Mouse (Mus musculus): ENCODE data around the gene 2700049A03Rik. TPM values are rescaled to one million over a fixed set of nuclear protein-coding genes. Genes with fewer than 3 reads are reported as not detected.

2700049A03Rik gene
- polyA plus RNA-seq, 1 experiment from 2014 or later, result 16.0 TPM

- peaks cover 32% of the 10 kb centered on the region for H3K9me3 ChIP-seq
- no peak overlapping the region for H3K4me3 ChIP-seq
- no peak for ATAC-seq (ENCODE audit: low FRiP score, low read depth)
- H3K4me1 ChIP-seq, result peaks cover 26% of the 10 kb centered on the region
- H3K9ac ChIP-seq, result no peak overlapping the region
- H3K36me3 ChIP-seq, result peaks cover 45% of the 10 kb centered on the region
- 96% methylated on average over 9 of the region's 9 CpGs for WGBS
- no peak overlapping the region for H3K27ac ChIP-seq
- 0 out of 2 replicates have a peak, but pooled peaks cover 4% of the 10 kb centered on the region for H3K27me3 ChIP-seq
- H3K4me2 ChIP-seq (replicated peaks), result no peak overlapping the region
Observed at GRCm38 (mm10) chr12:71242791-71243190, 106.1 kb downstream of the 2700049A03Rik start.

DNA sequence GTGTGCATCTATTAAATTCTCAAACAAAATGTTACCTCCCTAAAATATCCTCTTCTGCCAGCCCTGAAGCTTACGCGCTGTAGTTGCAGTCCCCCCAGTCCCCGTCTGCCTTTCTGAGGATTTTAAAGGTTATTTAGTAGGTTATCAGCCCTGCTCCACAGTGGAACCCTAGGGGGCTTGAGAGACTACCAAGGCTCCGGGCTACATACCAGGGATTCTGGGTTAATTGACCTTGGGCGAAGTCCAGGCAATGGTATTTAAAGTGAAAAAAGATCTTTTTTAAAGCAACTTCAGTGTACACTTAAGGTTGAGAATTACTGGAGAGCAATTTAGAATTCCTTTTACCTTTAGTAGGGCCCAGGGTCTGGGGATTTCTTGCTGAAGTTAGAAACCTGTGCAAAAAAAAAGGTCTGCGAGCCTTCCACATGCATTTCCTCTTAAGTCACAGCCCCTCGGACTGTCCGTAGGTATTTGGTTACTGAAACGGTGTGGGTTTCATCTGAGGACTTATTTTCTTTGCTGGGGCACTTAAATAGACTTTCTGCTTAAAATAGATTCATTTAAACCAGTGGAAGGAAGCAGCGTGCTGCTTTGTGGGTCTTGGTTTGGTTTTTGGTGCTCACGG is 108.2 kb downstream of the 2700049A03Rik start:
- peaks cover 43% of the 10 kb centered on the region for H3K36me3 ChIP-seq
- H3K9ac ChIP-seq, result no peak overlapping the region
- peaks cover 32% of the 10 kb centered on the region for H3K9me3 ChIP-seq
- peaks cover 35% of the 10 kb centered on the region for H3K4me1 ChIP-seq
- peak overlapping the region; percentile 79 for H3K27ac ChIP-seq
- 32% methylated on average over 11 of the region's 11 CpGs for WGBS
- peak; percentile 74 for ATAC-seq (ENCODE audit: low FRiP score, low read depth)
- H3K27me3 ChIP-seq, result 0 out of 2 replicates have a peak, but pooled peaks cover 4% of the 10 kb centered on the region
- H3K4me3 ChIP-seq, result no peak overlapping the region
- H3K4me2 ChIP-seq (replicated peaks), result 0 out of 2 replicates have a peak overlapping the region, but pooled peaks have one; percentile 19

- ATAC-seq (ENCODE audit: low FRiP score, low read depth), result no peak
- Histone ChIP-seq H3K4me3 (no peak overlapping the region), H3K27ac (no peak overlapping the region), H3K27me3 (0 out of 2 replicates have a peak, but pooled peaks cover 4% of the 10 kb centered on the region), H3K4me1 (peaks cover 40% of the 10 kb centered on the region), H3K9ac (no peak overlapping the region), H3K36me3 (peaks cover 23% of the 10 kb centered on the region), H3K9me3 (peaks cover 22% of the 10 kb centered on the region), H3K4me2 (replicated peaks) (no peak overlapping the region)
- WGBS, result 81% methylated on average over 8 of the region's 8 CpGs
Observed at GRCm38 (mm10) chr12:71247191-71247590, 110.5 kb downstream of the 2700049A03Rik start.

DNA sequence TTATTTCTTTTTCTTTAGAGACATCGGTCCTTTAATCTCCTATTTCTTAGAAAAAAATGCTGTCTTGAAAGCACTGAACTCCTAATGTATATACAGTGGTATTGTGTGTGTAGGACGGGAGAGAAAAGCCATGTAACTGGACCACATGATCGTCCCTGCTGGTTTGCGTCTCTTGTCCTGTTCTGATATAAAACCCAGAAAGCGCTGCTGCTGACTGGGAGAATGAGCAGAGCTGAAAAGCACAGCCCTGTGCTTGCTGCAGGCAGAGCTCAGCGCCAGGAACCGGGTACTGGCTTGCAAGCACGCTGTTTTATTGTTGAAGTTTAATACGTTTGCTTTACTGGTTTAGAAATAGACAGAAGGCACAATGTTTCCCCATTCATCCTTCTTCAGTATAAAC is 112.7 kb downstream of the 2700049A03Rik start:
- H3K9me3 ChIP-seq, result peaks cover 1% of the 10 kb centered on the region; the same call in 1 of the 2 replicates
- peaks cover 49% of the 10 kb centered on the region for H3K4me1 ChIP-seq
- H3K27ac ChIP-seq, result peak overlapping the region; percentile 10; the same call in 1 of the 2 replicates
- ATAC-seq (ENCODE audit: low FRiP score, low read depth), result 0 out of 2 replicates have a peak, but pooled peaks have one; percentile 29
- peak overlapping the region; percentile 39 for H3K4me2 ChIP-seq (replicated peaks)
- 25% methylated on average over 9 of the region's 9 CpGs for WGBS
- peaks cover 1% of the 10 kb centered on the region for H3K36me3 ChIP-seq
- H3K4me3 ChIP-seq, result no peak overlapping the region
- H3K9ac ChIP-seq, result 0 out of 2 replicates have a peak overlapping the region, but pooled peaks have one; percentile 25
- H3K27me3 ChIP-seq, result 0 out of 2 replicates have a peak, but pooled peaks cover 11% of the 10 kb centered on the region

DNA sequence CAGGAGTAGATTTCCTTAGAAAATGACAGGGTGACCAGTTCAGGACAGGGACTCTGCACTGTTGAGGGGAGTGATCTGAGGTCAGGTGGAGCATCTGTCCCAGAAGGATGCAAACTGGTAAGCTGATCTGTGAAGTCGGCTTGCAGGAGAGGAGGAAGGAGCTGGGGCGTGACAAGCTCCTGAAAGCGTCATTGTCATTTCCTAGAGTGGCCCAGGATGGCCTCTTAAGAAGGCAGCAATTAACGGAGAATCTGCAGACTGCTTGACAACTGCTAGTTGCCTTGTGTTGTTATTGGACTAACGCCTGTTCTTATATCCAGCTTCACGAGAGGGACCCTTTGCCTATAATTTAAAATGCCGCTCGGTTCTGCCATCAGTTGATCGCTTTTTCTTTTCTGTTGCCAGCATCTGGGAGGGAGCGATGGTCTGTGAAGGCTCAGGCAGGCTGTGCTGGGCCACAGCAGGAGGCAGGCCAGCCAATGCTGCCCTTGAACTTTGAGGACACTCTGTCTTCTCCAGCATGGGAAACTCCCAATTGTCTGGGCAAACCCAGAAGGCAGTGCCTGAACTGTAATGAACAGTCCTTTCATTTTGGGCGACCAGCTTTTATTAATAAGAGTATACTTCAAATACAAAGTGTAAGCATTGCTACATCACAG is 116.0 kb downstream of the 2700049A03Rik start:
- Histone ChIP-seq H3K27ac (no peak overlapping the region), H3K4me1 (peaks cover 36% of the 10 kb centered on the region), H3K9ac (no peak overlapping the region)

DNA sequence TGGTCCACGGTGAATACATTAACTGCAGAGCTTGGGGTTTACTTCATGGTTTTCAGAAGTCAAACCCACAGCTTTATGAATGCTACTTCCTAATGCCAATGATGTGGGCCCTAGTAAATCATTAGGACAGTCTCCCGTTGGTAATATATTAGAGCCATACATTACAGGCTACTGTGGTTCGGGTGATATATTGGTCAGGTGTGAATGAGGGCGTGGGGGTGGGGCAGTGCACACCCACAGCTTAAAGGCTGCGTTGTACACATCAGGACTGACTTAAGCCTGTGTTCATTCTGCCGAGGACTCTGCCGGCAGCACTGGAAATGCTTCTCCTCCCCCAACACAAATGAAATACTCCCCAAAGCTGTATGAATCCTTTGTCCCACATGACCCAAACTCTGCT is 118.1 kb downstream of the 2700049A03Rik start:
- no peak overlapping the region for H3K4me2 ChIP-seq (replicated peaks)
- no peak overlapping the region for H3K27ac ChIP-seq
- WGBS, result 18% methylated on average over 7 of the region's 7 CpGs
- H3K9me3 ChIP-seq, result no peaks in the 10 kb centered on the region
- no peaks in the 10 kb centered on the region for H3K36me3 ChIP-seq
- H3K4me1 ChIP-seq, result peaks cover 43% of the 10 kb centered on the region
- H3K27me3 ChIP-seq, result 0 out of 2 replicates have a peak, but pooled peaks cover 7% of the 10 kb centered on the region
- no peak overlapping the region for H3K4me3 ChIP-seq
- peak; percentile 22; the same call in 1 of the 2 replicates for ATAC-seq (ENCODE audit: low FRiP score, low read depth)
- H3K9ac ChIP-seq, result no peak overlapping the region

More for the DNA sequence above, 116.0 kb downstream of the 2700049A03Rik start:
- Histone ChIP-seq H3K4me2 (replicated peaks) (no peak overlapping the region), H3K36me3 (no peaks in the 10 kb centered on the region), H3K4me3 (no peak overlapping the region), H3K27me3 (0 out of 2 replicates have a peak, but pooled peaks cover 7% of the 10 kb centered on the region), H3K9me3 (no peaks in the 10 kb centered on the region)
- WGBS, result 42% methylated on average over 11 of the region's 11 CpGs
- no peak for ATAC-seq (ENCODE audit: low FRiP score, low read depth)

DNA sequence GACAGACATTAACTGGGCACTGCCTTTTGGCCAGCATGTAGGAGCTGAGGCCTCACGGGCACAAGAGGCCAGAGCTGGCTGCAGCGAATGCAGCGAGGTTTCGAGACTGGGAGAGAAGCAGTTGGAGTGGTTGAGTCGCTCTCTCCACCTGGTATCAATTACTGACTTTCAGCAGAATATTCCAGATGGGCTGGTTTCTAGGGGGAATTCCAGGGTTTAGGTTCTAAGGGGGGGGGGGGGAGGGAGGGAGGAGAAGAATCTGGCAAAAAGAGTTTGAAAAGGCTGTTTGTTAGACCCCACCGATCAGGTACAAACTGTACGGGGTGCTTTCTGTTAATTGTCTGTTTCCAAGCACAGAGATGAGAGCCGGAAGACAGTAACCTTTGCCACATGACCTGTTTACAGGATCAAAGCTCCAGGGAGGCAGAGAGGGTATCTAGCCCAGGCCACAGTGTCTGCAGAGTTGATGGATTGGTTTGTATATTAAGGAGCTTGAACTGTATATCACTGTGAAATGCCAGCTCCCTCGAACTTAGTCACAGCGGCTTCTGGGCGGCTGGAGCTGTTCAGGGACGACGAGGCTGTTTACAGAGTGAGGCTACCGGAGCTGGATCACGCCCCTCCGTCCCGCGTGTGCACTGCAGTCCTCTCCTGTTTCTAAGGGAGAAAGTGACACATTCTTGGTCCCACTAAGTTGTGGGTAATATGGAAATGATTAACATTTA is 121.7 kb downstream of the 2700049A03Rik start:
- Histone ChIP-seq H3K4me1 (peaks cover 27% of the 10 kb centered on the region), H3K4me2 (replicated peaks) (peak overlapping the region; percentile 52), H3K27me3 (0 out of 2 replicates have a peak, but pooled peaks cover 1% of the 10 kb centered on the region), H3K36me3 (no peaks in the 10 kb centered on the region), H3K9ac (no peak overlapping the region; the same call in 1 of the 2 replicates), H3K9me3 (0 out of 2 replicates have a peak, but pooled peaks cover 3% of the 10 kb centered on the region), H3K27ac (peak overlapping the region; percentile 55), H3K4me3 (peak overlapping the region; percentile 15; the same call in 1 of the 2 replicates)
- peak; percentile 85 for ATAC-seq (ENCODE audit: low FRiP score, low read depth)
- WGBS, result 11% methylated on average over 18 of the region's 18 CpGs

DNA sequence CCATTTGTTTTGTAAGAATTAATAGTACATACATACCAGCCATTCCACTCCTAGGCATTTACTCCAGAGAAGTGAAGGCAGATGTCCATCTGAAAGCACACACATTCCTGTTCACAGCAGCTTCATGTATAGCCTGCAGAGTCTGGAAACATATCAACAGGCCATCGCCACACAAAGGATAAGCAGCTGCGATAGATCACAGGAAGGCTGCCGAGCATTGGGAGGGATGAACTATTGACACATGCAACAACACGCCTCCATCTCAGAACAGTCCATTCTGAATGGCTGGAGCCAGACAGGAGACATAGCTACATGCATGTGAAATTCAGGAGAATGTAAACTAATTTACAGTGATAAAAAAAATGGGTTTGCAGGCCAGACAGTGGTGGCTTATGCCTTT is 127.6 kb downstream of the 2700049A03Rik start:
- H3K36me3 ChIP-seq, result no peaks in the 10 kb centered on the region
- 75% methylated on average over 4 of the region's 4 CpGs for WGBS
- peaks cover 12% of the 10 kb centered on the region; the same call in 1 of the 2 replicates for H3K9me3 ChIP-seq
- H3K27ac ChIP-seq, result no peak overlapping the region
- H3K4me2 ChIP-seq (replicated peaks), result no peak overlapping the region
- no peaks in the 10 kb centered on the region for H3K27me3 ChIP-seq
- ATAC-seq (ENCODE audit: low FRiP score, low read depth), result no peak
- no peaks in the 10 kb centered on the region for H3K4me1 ChIP-seq
- H3K9ac ChIP-seq, result no peak overlapping the region
- H3K4me3 ChIP-seq, result no peak overlapping the region

DNA sequence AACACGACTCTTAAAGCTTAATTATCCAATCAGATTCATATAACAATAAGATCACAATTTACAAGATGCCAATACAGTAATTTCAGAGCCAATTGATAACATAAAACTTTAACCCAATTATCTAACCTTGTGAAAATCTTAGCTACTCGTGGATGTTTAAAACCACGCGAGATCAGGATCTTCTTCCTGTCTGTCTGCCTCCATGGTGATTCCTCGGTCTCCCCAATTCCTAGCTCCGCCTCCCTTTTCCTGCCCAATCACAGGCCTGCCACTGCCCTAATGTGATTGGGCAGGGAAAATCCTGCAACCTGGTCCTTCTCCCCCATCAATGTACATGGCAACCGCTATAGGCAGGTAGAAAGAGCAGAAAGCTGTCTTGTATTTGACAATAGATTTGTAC is 132.7 kb downstream of the 2700049A03Rik start:
- 92% methylated on average over 7 of the region's 7 CpGs for WGBS
- Histone ChIP-seq H3K4me3 (no peak overlapping the region), H3K9ac (no peak overlapping the region), H3K4me1 (no peaks in the 10 kb centered on the region), H3K4me2 (replicated peaks) (no peak overlapping the region), H3K36me3 (no peaks in the 10 kb centered on the region), H3K27ac (no peak overlapping the region), H3K9me3 (peaks cover 9% of the 10 kb centered on the region; the same call in 1 of the 2 replicates), H3K27me3 (no peaks in the 10 kb centered on the region)
- ATAC-seq (ENCODE audit: low FRiP score, low read depth), result no peak

DNA sequence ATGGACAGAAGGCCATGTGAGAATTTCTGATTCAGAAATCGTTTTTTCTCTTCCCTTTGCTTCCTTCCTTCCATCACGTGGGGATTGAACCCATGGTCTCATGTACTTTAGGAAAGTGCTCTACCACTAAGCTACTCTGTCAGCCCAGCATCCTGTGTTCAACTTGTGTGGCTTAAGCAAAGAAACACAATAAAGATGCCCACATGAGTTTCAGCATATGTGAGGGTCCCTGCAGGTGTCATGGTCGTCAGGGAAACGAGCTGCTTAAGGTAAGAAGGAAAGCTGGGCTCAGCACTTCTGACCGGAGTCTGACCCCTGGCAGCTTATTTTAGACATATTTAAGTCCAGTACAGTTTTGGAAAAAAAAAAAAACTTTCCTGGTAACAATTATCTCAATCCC is 134.5 kb downstream of the 2700049A03Rik start:
- 68% methylated on average over 5 of the region's 5 CpGs for WGBS

DNA sequence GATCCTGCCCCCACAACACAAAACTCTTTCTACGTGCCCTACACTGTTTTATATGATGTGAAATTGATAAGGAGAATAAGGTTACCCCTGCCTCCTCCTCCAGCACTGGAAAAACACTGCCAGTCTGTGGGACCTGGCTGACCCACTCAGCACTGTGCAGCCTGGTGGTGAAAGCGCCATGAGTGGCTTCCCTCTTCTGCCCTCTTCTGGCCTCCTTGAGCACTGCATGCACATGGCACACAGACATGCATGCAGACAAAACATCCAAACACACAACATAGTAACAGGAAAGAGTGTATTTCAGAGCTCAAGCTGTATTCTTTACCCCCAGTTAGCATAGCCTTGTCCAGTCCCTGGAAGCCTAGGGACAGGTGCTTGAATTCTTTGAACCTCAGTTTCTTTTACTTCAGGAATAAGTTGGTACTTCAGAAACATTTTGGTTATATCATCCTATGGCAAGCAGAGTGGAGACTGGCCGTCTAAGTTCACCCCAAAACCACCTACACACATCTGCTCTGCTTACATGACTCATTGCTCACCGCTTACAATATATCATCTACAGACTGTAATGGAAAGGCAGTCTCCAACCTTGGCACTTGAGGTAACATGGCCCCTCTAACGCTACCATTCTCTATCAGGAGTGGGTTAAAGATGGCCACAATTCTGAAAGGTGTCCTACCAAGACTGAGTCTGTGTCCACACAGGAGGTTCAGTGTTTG is 138.0 kb downstream of the 2700049A03Rik start:
- WGBS, result 90% methylated on average over 5 of the region's 5 CpGs
- H3K4me2 ChIP-seq (replicated peaks), result no peak overlapping the region
- no peak for ATAC-seq (ENCODE audit: low FRiP score, low read depth)

More for the DNA sequence above, 134.5 kb downstream of the 2700049A03Rik start:
- H3K4me3 ChIP-seq, result no peak overlapping the region
- no peaks in the 10 kb centered on the region for H3K4me1 ChIP-seq
- no peaks in the 10 kb centered on the region for H3K27me3 ChIP-seq
- H3K9me3 ChIP-seq, result peaks cover 11% of the 10 kb centered on the region; the same call in 1 of the 2 replicates
- H3K9ac ChIP-seq, result no peak overlapping the region
- ATAC-seq (ENCODE audit: low FRiP score, low read depth), result no peak
- H3K36me3 ChIP-seq, result no peaks in the 10 kb centered on the region
- no peak overlapping the region for H3K27ac ChIP-seq
- H3K4me2 ChIP-seq (replicated peaks), result no peak overlapping the region

More for the DNA sequence above, 138.0 kb downstream of the 2700049A03Rik start:
- H3K9me3 ChIP-seq, result 0 out of 2 replicates have a peak, but pooled peaks cover 4% of the 10 kb centered on the region
- H3K4me3 ChIP-seq, result no peak overlapping the region
- H3K4me1 ChIP-seq, result peaks cover 2% of the 10 kb centered on the region; the same call in 1 of the 2 replicates
- no peak overlapping the region for H3K9ac ChIP-seq
- H3K27me3 ChIP-seq, result no peaks in the 10 kb centered on the region
- H3K27ac ChIP-seq, result no peak overlapping the region
- H3K36me3 ChIP-seq, result no peaks in the 10 kb centered on the region

Measured in limb, embryonic 13.5 days (tissue).